Mouse (Mus musculus) heart, adult 2 months (tissue): ENCODE measurements around the gene Washc2.

Experiments used
- CTCF ChIP-seq: fragments of 200-600 bp; IDR thresholded peaks from 2 replicates; pipeline ENCODE4 v1.8.1; 2022; ENCODE audit warnings: antibody characterized with exemption, mild to moderate bottlenecking, moderate library complexity
- EP300 ChIP-seq: fragments of 200-500 bp; IDR thresholded peaks from 2 replicates; pipeline ENCODE4 v1.6.1; 2011; ENCODE audit warnings: low read depth, low read length, control low read depth; ENCODE audit not compliant: insufficient read depth
- POLR2A ChIP-seq: fragments of 200-500 bp; IDR thresholded peaks from 2 replicates; pipeline ENCODE4 v1.6.1; 2011; ENCODE audit warnings: mild to moderate bottlenecking, low read depth, low read length, control low read depth; ENCODE audit not compliant: insufficient read depth

DNA sequence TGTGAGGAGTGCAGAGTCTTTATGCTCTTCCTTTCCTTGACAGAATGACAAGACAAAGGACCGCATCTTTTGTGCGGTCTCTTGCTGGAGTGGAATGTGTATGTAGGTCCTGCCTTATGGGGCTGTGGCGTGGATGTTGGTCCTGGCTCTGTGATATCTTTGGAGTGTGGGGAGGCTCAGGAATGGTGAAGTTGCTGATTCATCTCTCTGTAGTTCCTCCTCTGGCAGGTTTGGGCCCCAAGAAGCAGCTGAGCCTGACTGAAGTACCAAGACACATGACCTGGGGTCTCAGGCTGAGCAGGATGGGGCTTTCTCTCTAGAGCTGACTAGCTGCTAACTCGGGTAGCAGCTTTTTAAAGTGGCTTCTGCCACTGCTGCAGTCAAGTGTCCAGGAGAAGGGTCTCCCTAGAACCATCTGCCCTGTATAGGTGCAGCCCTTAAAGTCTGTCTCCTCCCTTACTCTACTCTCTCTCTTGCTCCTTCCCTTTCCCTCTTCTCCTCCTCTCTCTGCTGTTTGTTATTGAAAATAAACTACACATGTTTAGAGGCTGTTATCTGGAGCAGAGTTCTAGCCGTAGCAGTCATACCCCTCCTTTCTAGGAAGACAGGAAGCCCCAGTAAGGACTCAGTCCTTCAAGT, 71.0 kb downstream of the Washc2 start:
- no peak for TF ChIP-seq EP300
- TF ChIP-seq POLR2A: no peak
- TF ChIP-seq CTCF: no peak
